Mouse (Mus musculus): Measurements from ENCODE around the gene Tshz2. TPM values are rescaled to one million over a fixed set of nuclear protein-coding genes. Genes with fewer than 3 reads are reported as not detected.

The Tshz2 gene
- total and polyA plus RNA-seq, 2 experiments from 2014 or later: 29.0 to 40.2 TPM

GRCm38 (mm10) chr2:169859078-169859855 lies 226.5 kb downstream of the Tshz2 start:
- no peaks in the 10 kb centered on the region for H3K36me3 ChIP-seq (ENCODE audit: insufficient read depth, low read length)
- WGBS: 54% methylated on average over 4 of the region's 4 CpGs
- DNase-seq (ENCODE audit: low spot score) (no peak), ATAC-seq (no peak)
- no peak overlapping the region for H3K9ac ChIP-seq (replicated peaks; ENCODE audit: low read length)
- no peak for TF ChIP-seq CTCF (IDR thresholded peaks at IDR 0.05; ENCODE audit: low read depth)
- no peak overlapping the region for H3K4me3 ChIP-seq (ENCODE audit: low read length)
- H3K27me3 ChIP-seq (ENCODE audit: insufficient read depth, low read length): no peaks in the 10 kb centered on the region
- H3K27ac ChIP-seq: no peak overlapping the region
- no peak overlapping the region for H3K4me2 ChIP-seq (ENCODE audit: low read depth, low read length)
- H3K4me1 ChIP-seq (ENCODE audit: insufficient read depth, low read length): peaks cover 5% of the 10 kb centered on the region; the same call in 1 of the 2 replicates
- H3K9me3 ChIP-seq (ENCODE audit: low read length): no peaks in the 10 kb centered on the region

GRCm38 (mm10) chr2:169860895-169861294 lies 228.1 kb downstream of the Tshz2 start:
- Histone ChIP-seq H3K9ac (replicated peaks; ENCODE audit: low read length) (no peak overlapping the region), H3K4me3 (ENCODE audit: low read length) (no peak overlapping the region), H3K27ac (no peak overlapping the region), H3K4me1 (ENCODE audit: insufficient read depth, low read length) (peaks cover 5% of the 10 kb centered on the region; the same call in 1 of the 2 replicates), H3K4me2 (ENCODE audit: low read depth, low read length) (no peak overlapping the region), H3K36me3 (ENCODE audit: insufficient read depth, low read length) (no peaks in the 10 kb centered on the region), H3K9me3 (ENCODE audit: low read length) (no peaks in the 10 kb centered on the region), H3K27me3 (ENCODE audit: insufficient read depth, low read length) (no peaks in the 10 kb centered on the region)
- TF ChIP-seq CTCF (IDR thresholded peaks at IDR 0.05; ENCODE audit: low read depth): no peak
- WGBS: 53% methylated on average over 5 of the region's 5 CpGs
- ATAC-seq (no peak), DNase-seq (ENCODE audit: low spot score) (no peak)

- no peak for TF ChIP-seq CTCF (IDR thresholded peaks at IDR 0.05; ENCODE audit: low read depth)
- 63% methylated on average over 6 of the region's 6 CpGs for WGBS
- no peak for ATAC-seq
These were observed 229.9 kb downstream of the Tshz2 start for GRCm38 (mm10) chr2:169862701-169863100.

GRCm38 (mm10) chr2:169869468-169869867 lies 236.7 kb downstream of the Tshz2 start:
- H3K36me3 ChIP-seq (ENCODE audit: insufficient read depth, low read length): no peaks in the 10 kb centered on the region
- H3K9me3 ChIP-seq (ENCODE audit: low read length): no peaks in the 10 kb centered on the region
- no peaks in the 10 kb centered on the region for H3K27me3 ChIP-seq (ENCODE audit: insufficient read depth, low read length)
- DNase-seq (ENCODE audit: low spot score): no peak
- ATAC-seq: no peak
- no peak overlapping the region for H3K27ac ChIP-seq
- H3K4me1 ChIP-seq (ENCODE audit: insufficient read depth, low read length): no peaks in the 10 kb centered on the region
- no peak overlapping the region for H3K4me3 ChIP-seq (ENCODE audit: low read length)
- H3K9ac ChIP-seq (replicated peaks; ENCODE audit: low read length): no peak overlapping the region
- H3K4me2 ChIP-seq (ENCODE audit: low read depth, low read length): no peak overlapping the region
- no peak for TF ChIP-seq CTCF (IDR thresholded peaks at IDR 0.05; ENCODE audit: low read depth)
- WGBS: 83% methylated on average over 7 of the region's 7 CpGs

More at GRCm38 (mm10) chr2:169862701-169863100, 229.9 kb downstream of the Tshz2 start:
- no peak overlapping the region for H3K9ac ChIP-seq (replicated peaks; ENCODE audit: low read length)
- H3K9me3 ChIP-seq (ENCODE audit: low read length): no peaks in the 10 kb centered on the region
- no peaks in the 10 kb centered on the region for H3K36me3 ChIP-seq (ENCODE audit: insufficient read depth, low read length)
- H3K27me3 ChIP-seq (ENCODE audit: insufficient read depth, low read length): no peaks in the 10 kb centered on the region
- no peak overlapping the region for H3K4me2 ChIP-seq (ENCODE audit: low read depth, low read length)
- H3K27ac ChIP-seq: no peak overlapping the region
- H3K4me1 ChIP-seq (ENCODE audit: insufficient read depth, low read length): peaks cover 5% of the 10 kb centered on the region; the same call in 1 of the 2 replicates
- DNase-seq (ENCODE audit: low spot score): no peak
- no peak overlapping the region for H3K4me3 ChIP-seq (ENCODE audit: low read length)

- WGBS: 32% methylated on average over 5 of the region's 5 CpGs
- no peak for DNase-seq (ENCODE audit: low spot score)
These were observed 237.7 kb downstream of the Tshz2 start for GRCm38 (mm10) chr2:169870503-169870902.

GRCm38 (mm10) chr2:169871436-169872060 lies 238.7 kb downstream of the Tshz2 start:
- Histone ChIP-seq H3K4me3 (ENCODE audit: low read length) (no peak overlapping the region), H3K4me1 (ENCODE audit: insufficient read depth, low read length) (no peaks in the 10 kb centered on the region), H3K9me3 (ENCODE audit: low read length) (no peaks in the 10 kb centered on the region), H3K9ac (replicated peaks; ENCODE audit: low read length) (no peak overlapping the region), H3K36me3 (ENCODE audit: insufficient read depth, low read length) (no peaks in the 10 kb centered on the region), H3K27me3 (ENCODE audit: insufficient read depth, low read length) (no peaks in the 10 kb centered on the region), H3K4me2 (ENCODE audit: low read depth, low read length) (no peak overlapping the region), H3K27ac (no peak overlapping the region)
- ATAC-seq (no peak), DNase-seq (ENCODE audit: low spot score) (no peak)
- TF ChIP-seq CTCF (IDR thresholded peaks at IDR 0.05; ENCODE audit: low read depth): no peak
- WGBS: 88% methylated on average over 8 of the region's 8 CpGs

More at GRCm38 (mm10) chr2:169870503-169870902, 237.7 kb downstream of the Tshz2 start:
- no peak for TF ChIP-seq CTCF (IDR thresholded peaks at IDR 0.05; ENCODE audit: low read depth)
- H3K9ac ChIP-seq (replicated peaks; ENCODE audit: low read length): no peak overlapping the region
- no peak for ATAC-seq
- no peak overlapping the region for H3K4me2 ChIP-seq (ENCODE audit: low read depth, low read length)
- H3K27ac ChIP-seq: no peak overlapping the region
- no peak overlapping the region for H3K4me3 ChIP-seq (ENCODE audit: low read length)
- no peaks in the 10 kb centered on the region for H3K4me1 ChIP-seq (ENCODE audit: insufficient read depth, low read length)
- H3K9me3 ChIP-seq (ENCODE audit: low read length): no peaks in the 10 kb centered on the region
- no peaks in the 10 kb centered on the region for H3K36me3 ChIP-seq (ENCODE audit: insufficient read depth, low read length)
- H3K27me3 ChIP-seq (ENCODE audit: insufficient read depth, low read length): no peaks in the 10 kb centered on the region

Data from hindbrain, postnatal 0 days (tissue).